Mouse (Mus musculus): ENCODE results near the gene Disp1. TPM values are rescaled to one million over a fixed set of nuclear protein-coding genes. Genes with fewer than 3 reads are reported as not detected.
A peak's percentile ranks its signal among the peaks of the same experiment; 100 is the strongest.

Gene Disp1
- polyA plus RNA-seq, 1 experiment from 2014 or later, result 22.1 TPM

DNA sequence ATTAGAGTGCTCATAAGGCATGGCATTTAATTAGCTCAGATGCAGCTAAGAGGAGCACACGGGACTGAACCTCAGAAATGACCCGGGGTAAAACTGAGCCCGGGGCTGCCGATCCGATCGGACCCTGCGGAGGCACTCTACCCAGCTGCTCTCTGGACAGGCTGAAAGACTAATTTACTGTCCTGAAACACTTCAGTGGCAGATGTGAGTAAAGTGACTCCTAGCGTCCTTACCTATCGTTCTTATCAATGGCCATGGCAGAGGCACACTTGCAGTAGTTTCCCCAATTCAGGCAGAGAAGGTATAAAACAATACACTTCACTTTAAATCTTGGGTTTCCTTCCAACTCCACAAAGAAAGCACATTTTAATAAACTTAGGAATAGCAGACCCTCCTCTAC lies 74.5 kb downstream of the Disp1 start:
- no peak for ATAC-seq (ENCODE audit: insufficient number of reproducible peaks, insufficient read depth, low FRiP score, low TSS enrichment, low read depth)
- Histone ChIP-seq H3K4me1 (replicated peaks) (peaks cover 83% of the 10 kb centered on the region), H3K9ac (replicated peaks) (peak overlapping the region; percentile 58), H3K36me3 (no peaks in the 10 kb centered on the region), H3K27me3 (no peaks in the 10 kb centered on the region; the same call in 1 of the 2 replicates), H3K4me2 (peak overlapping the region; percentile 59), H3K27ac (peak overlapping the region; percentile 74), H3K4me3 (replicated peaks) (peak overlapping the region; percentile 44), H3K9me3 (no peaks in the 10 kb centered on the region)
- 1% methylated on average over 9 of the region's 9 CpGs for WGBS

DNA sequence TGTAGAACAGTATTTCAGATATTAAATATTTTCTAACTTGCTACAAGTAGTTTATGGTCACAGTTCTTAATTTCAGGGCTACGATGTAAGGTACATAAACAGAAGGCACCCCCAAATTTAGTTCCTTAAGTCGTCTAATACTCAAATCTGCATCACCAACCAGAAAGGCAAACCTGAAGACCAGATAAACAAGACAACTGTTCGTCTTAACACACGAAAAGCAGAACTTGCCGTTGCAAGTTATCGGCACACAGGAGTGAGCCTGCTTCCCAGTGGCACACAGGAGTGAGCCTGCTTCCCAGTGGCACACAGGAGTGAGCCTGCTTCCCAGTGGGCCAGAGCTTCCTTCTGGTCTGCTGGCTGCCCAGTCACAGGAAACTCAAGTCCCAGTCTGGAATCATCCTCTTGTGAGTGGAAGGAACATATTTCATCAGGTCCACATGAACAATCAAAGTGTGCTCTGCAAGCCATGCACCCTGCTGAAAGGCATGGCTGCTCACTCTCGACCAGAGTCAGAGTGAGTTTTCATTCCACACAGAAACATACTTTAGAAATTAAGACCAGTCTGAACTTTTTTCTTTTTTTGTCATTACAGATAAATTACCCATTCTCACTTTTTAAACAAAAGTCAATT lies 75.1 kb downstream of the Disp1 start:
- H3K27me3 ChIP-seq, result no peaks in the 10 kb centered on the region; the same call in 1 of the 2 replicates
- peak overlapping the region; percentile 74 for H3K27ac ChIP-seq
- no peaks in the 10 kb centered on the region for H3K36me3 ChIP-seq
- peak overlapping the region; percentile 44 for H3K4me3 ChIP-seq (replicated peaks)
- peak overlapping the region; percentile 58 for H3K9ac ChIP-seq (replicated peaks)
- peaks cover 83% of the 10 kb centered on the region for H3K4me1 ChIP-seq (replicated peaks)
- no peaks in the 10 kb centered on the region for H3K9me3 ChIP-seq
- peak overlapping the region; percentile 59 for H3K4me2 ChIP-seq
- ATAC-seq (ENCODE audit: insufficient number of reproducible peaks, insufficient read depth, low FRiP score, low TSS enrichment, low read depth), result no peak
- 23% methylated on average over 7 of the region's 7 CpGs for WGBS

DNA sequence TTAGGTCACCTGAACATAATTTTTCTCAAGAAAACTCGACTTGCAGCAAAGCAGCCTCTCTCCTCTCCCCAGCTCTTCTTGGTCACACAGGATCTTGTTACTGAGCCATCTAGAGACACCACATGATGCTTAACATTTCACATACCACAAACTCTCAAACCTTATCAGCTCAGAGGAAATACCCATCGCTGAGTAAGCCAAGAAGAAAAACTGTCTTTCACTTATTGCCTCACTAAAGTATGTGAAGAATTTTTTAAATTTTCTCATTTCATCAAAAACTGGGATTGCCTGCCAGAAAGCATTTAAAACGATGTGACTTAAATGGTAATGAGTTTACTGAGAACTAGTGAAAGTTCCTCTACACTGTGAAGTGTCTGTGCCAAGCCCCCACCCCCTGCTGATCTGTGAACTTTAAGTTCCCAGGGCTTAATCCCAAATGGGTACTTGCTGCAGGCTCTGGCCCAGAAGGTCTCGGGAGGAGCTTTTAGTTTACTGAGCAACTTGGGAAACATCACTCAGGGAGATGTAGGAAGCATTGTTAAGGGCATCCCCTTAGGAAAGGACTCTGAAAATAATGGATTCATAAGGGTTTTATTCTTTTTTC lies 76.6 kb downstream of the Disp1 start:
- peak overlapping the region; percentile 20; the same call in 1 of the 2 replicates for H3K4me3 ChIP-seq (replicated peaks)
- peak overlapping the region; percentile 47 for H3K4me2 ChIP-seq
- no peak overlapping the region for H3K9ac ChIP-seq (replicated peaks)

GRCm38 (mm10) chr1:183143246-183143645 lies 78.1 kb downstream of the Disp1 start:
- WGBS, result 60% methylated on average over 7 of the region's 7 CpGs
- no peak overlapping the region for H3K4me3 ChIP-seq (replicated peaks)
- no peaks in the 10 kb centered on the region for H3K36me3 ChIP-seq
- H3K4me2 ChIP-seq, result 0 out of 2 replicates have a peak overlapping the region, but pooled peaks have one; percentile 8
- no peak for ATAC-seq (ENCODE audit: insufficient number of reproducible peaks, insufficient read depth, low FRiP score, low TSS enrichment, low read depth)
- no peaks in the 10 kb centered on the region for H3K9me3 ChIP-seq
- no peaks in the 10 kb centered on the region for H3K27me3 ChIP-seq
- no peak overlapping the region for H3K9ac ChIP-seq (replicated peaks)
- H3K27ac ChIP-seq, result no peak overlapping the region
- peaks cover 85% of the 10 kb centered on the region for H3K4me1 ChIP-seq (replicated peaks)

More for the DNA sequence above, 76.6 kb downstream of the Disp1 start:
- H3K36me3 ChIP-seq, result no peaks in the 10 kb centered on the region
- ATAC-seq (ENCODE audit: insufficient number of reproducible peaks, insufficient read depth, low FRiP score, low TSS enrichment, low read depth), result no peak
- H3K27me3 ChIP-seq, result no peaks in the 10 kb centered on the region; the same call in 1 of the 2 replicates
- no peaks in the 10 kb centered on the region for H3K9me3 ChIP-seq
- WGBS, result 6% methylated on average over 4 of the region's 4 CpGs
- peaks cover 83% of the 10 kb centered on the region for H3K4me1 ChIP-seq (replicated peaks)
- no peak overlapping the region for H3K27ac ChIP-seq

- H3K27me3 ChIP-seq, result no peaks in the 10 kb centered on the region
- 0 out of 2 replicates have a peak overlapping the region, but pooled peaks have one; percentile 8 for H3K4me2 ChIP-seq
- H3K9me3 ChIP-seq, result no peaks in the 10 kb centered on the region
- ATAC-seq (ENCODE audit: insufficient number of reproducible peaks, insufficient read depth, low FRiP score, low TSS enrichment, low read depth), result no peak
- H3K9ac ChIP-seq (replicated peaks), result no peak overlapping the region
- WGBS, result 65% methylated on average over 5 of the region's 5 CpGs
- no peak overlapping the region for H3K4me3 ChIP-seq (replicated peaks)
- peaks cover 88% of the 10 kb centered on the region for H3K4me1 ChIP-seq (replicated peaks)
- H3K27ac ChIP-seq, result no peak overlapping the region
- no peaks in the 10 kb centered on the region for H3K36me3 ChIP-seq
Measured at GRCm38 (mm10) chr1:183142566-183142965, 78.8 kb downstream of the Disp1 start.

DNA sequence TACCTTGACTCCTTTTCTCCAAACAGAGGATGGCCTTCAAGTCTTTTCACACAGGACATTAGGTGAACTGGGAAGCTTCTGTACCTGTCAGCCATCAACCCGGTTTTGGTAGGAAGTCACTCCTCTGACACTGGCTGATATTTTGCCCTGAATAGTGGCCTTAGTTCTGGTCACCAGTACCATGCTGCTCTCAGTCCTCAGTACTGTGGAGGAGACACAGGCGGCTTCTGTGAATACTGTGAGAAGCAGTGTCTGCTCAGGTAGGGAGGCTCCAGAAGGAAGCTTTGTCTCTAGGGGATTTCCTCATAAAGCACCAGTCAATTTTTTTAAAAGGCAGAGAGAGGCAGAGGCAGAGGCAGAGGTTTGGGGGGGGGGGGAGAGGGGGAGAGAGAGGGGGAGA lies 80.0 kb downstream of the Disp1 start:
- Histone ChIP-seq H3K4me1 (replicated peaks) (peaks cover 84% of the 10 kb centered on the region), H3K9ac (replicated peaks) (no peak overlapping the region), H3K9me3 (no peaks in the 10 kb centered on the region), H3K36me3 (no peaks in the 10 kb centered on the region), H3K4me2 (peak overlapping the region; percentile 26), H3K27me3 (no peaks in the 10 kb centered on the region), H3K4me3 (replicated peaks) (no peak overlapping the region), H3K27ac (peak overlapping the region; percentile 89)
- 25% methylated on average over 2 of the region's 2 CpGs for whole genome bisulfite sequencing
- ATAC-seq (ENCODE audit: insufficient number of reproducible peaks, insufficient read depth, low FRiP score, low TSS enrichment, low read depth), result no peak

GRCm38 (mm10) chr1:183140511-183141268 lies 80.6 kb downstream of the Disp1 start:
- H3K4me2 ChIP-seq, result peak overlapping the region; percentile 15
- peak overlapping the region; percentile 89 for H3K27ac ChIP-seq
- H3K4me3 ChIP-seq (replicated peaks), result no peak overlapping the region
- peaks cover 79% of the 10 kb centered on the region for H3K4me1 ChIP-seq (replicated peaks)
- H3K36me3 ChIP-seq, result peaks cover under 1% of the 10 kb centered on the region; the same call in 1 of the 2 replicates
- ATAC-seq (ENCODE audit: insufficient number of reproducible peaks, insufficient read depth, low FRiP score, low TSS enrichment, low read depth), result peak; percentile 61; the same call in 1 of the 2 replicates
- no peaks in the 10 kb centered on the region for H3K27me3 ChIP-seq
- no peak overlapping the region for H3K9ac ChIP-seq (replicated peaks)
- no peaks in the 10 kb centered on the region for H3K9me3 ChIP-seq
- WGBS, result 34% methylated on average over 12 of the region's 12 CpGs

DNA sequence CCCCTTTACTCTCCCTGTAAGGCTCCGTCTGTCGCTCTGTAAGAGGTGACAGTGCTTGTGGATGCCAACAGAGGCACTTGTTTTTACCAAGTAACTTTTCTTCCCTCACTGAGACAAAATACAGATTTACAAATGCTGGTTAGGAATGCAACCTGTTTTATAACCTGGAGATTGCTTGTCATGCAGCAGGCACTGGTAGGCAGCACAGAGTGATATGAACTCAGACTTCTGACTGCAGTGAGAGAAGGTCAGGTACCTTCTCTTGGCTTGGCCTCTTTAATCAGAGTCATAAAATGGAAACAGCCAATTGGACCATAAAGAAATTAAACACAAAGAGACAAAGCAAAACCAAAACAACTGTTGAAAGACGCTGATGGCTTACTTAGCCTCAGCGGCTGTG lies 83.2 kb downstream of the Disp1 start:
- Histone ChIP-seq H3K4me1 (replicated peaks) (peaks cover 69% of the 10 kb centered on the region), H3K4me2 (no peak overlapping the region), H3K9me3 (no peaks in the 10 kb centered on the region), H3K27me3 (no peaks in the 10 kb centered on the region), H3K27ac (no peak overlapping the region), H3K9ac (replicated peaks) (no peak overlapping the region), H3K36me3 (peaks cover 17% of the 10 kb centered on the region), H3K4me3 (replicated peaks) (no peak overlapping the region)
- 53% methylated on average over 4 of the region's 4 CpGs for WGBS
- no peak for ATAC-seq (ENCODE audit: insufficient number of reproducible peaks, insufficient read depth, low FRiP score, low TSS enrichment, low read depth)

GRCm38 (mm10) chr1:183134427-183134826 lies 86.9 kb downstream of the Disp1 start:
- no peak for ATAC-seq (ENCODE audit: insufficient number of reproducible peaks, insufficient read depth, low FRiP score, low TSS enrichment, low read depth)
- Histone ChIP-seq H3K4me2 (no peak overlapping the region), H3K4me1 (replicated peaks) (peaks cover 61% of the 10 kb centered on the region), H3K27me3 (no peaks in the 10 kb centered on the region), H3K4me3 (replicated peaks) (no peak overlapping the region), H3K9ac (replicated peaks) (no peak overlapping the region), H3K36me3 (peaks cover 21% of the 10 kb centered on the region), H3K27ac (peak overlapping the region; percentile 76), H3K9me3 (no peaks in the 10 kb centered on the region)
- WGBS, result 89% methylated on average over 4 of the region's 4 CpGs

DNA sequence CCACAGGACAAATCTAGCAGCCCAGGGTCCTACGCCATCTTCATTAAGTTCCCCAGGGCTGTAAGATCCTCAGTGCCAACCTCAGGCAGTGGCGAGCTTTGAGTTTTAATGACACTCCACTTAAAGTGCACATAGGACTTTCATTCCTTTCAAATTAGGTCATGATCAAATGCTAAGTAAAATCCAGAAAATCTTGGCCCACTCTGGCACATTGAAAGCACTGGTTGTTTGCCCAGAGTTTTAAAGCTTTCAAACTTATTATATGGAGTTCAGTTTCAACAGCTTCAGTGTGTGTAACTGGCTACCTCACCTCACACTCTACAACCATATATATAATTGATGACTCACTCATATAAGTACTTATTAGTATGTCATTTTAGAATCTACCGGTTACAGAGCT lies 87.9 kb downstream of the Disp1 start:
- H3K9ac ChIP-seq (replicated peaks), result no peak overlapping the region
- H3K9me3 ChIP-seq, result no peaks in the 10 kb centered on the region
- peaks cover 21% of the 10 kb centered on the region for H3K36me3 ChIP-seq
- no peaks in the 10 kb centered on the region for H3K27me3 ChIP-seq
- H3K4me2 ChIP-seq, result no peak overlapping the region
- WGBS, result 54% methylated on average over 3 of the region's 3 CpGs
- H3K4me1 ChIP-seq (replicated peaks), result peaks cover 60% of the 10 kb centered on the region
- no peak overlapping the region for H3K4me3 ChIP-seq (replicated peaks)
- H3K27ac ChIP-seq, result peak overlapping the region; percentile 76; the same call in 1 of the 2 replicates
- peak; percentile 35 for ATAC-seq (ENCODE audit: insufficient number of reproducible peaks, insufficient read depth, low FRiP score, low TSS enrichment, low read depth)

DNA sequence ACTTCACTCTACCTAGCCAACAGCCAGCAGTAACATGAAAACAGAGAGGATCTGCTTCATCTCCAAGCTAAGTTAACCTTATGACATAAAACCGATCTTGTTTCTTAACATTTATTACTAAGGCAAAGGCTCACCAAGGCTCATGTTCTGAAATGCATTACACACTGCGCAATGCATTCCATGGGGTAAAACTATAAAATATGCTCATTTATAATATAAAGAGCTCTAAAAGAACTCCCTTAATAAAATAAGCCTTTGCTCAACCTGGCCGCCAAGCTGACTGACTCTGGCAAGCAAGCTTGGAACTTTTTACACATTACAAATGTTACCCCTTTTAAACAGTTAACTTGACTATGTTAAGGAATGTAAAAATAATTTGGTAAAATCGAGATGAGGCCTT lies 94.1 kb downstream of the Disp1 start:
- H3K27me3 ChIP-seq, result no peaks in the 10 kb centered on the region
- 59% methylated on average over 4 of the region's 4 CpGs for WGBS
- peaks cover 78% of the 10 kb centered on the region for H3K4me1 ChIP-seq (replicated peaks)
- H3K9me3 ChIP-seq, result no peaks in the 10 kb centered on the region
- ATAC-seq (ENCODE audit: insufficient number of reproducible peaks, insufficient read depth, low FRiP score, low TSS enrichment, low read depth), result no peak
- H3K4me3 ChIP-seq (replicated peaks), result no peak overlapping the region
- H3K27ac ChIP-seq, result peak overlapping the region; percentile 85
- no peak overlapping the region for H3K9ac ChIP-seq (replicated peaks)
- no peak overlapping the region for H3K4me2 ChIP-seq
- peaks cover 6% of the 10 kb centered on the region; the same call in 1 of the 2 replicates for H3K36me3 ChIP-seq

Data from limb, embryonic 12.5 days (tissue).